Mouse (Mus musculus) frontal cortex, postnatal 36 days (tissue): ENCODE measurements at regions not wholly inside any gene's neighbourhood (a gene's known extent, or its start where the extent isn't known, plus 50 kb on each side); places are given as distances from the start of the nearest gene placed in this dataset.
A peak's percentile ranks its signal among the peaks of the same experiment; 100 is the strongest.

Source experiments
- DNase-seq, 2 experiments: peaks; one replicate each; pipeline ENCODE4 v3.0.0; 2022; ENCODE audit warnings: low spot score in 2 of 2

DNA sequence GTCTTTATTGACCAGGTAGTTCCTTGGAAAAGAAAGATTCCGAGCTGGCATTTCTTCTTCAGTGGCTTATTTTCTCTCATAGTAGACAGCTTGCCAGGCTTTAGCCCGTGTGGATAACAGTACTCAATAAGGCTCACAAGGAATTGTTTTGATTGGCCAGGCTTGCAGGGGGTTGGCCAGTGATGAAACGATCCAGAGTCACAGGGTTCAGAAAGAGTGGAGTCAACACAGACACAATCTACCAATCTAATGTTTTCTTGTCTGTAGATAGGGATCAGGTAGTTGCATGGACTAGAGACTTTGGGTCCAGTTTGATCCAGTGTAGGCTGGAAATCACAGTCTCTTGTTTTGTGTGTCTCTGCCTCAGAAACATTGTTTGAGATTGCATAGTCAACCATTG is 115.8 kb upstream of the Tab2 start:
- DNase-seq: no peak

DNA sequence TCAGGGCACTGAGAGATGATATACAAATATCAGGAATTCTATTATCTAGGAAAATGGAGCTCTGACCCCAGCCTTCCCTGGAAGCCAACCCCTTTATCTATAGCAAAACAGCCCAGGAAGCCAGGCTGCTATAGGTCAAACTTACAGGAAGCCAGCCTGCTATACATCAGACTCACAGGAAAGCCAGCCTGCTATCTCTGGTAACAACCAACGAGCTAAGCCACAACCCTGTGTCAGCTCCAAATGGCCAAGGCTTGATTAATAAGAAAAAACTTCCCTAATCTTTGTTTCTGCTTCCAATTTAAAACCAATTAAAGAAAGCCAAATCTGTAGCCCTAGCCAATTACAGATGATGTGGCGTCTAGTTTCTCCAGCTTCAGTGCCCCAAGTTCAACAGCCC is 114.4 kb upstream of the Tab2 start:
- no peak for DNase-seq

DNA sequence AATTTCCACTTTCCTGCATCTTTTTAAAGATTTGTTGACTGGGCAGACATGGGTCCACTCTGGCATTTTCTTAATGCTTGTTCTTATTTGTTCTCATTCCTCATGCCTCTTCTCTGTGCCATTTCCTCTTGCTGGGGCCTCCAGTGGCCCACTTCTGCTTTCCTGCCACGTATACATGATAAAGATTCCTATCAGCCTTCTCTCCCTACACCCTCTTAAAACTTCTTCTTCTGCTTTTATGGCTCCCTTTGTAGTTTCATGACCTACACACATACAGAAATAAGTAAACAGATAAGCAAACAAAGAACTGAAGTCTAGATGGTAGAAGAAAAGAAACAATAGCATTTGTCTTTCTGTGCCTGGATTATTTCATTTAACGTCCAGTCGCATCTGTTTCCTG is 110.9 kb upstream of the Tab2 start:
- DNase-seq: no peak

DNA sequence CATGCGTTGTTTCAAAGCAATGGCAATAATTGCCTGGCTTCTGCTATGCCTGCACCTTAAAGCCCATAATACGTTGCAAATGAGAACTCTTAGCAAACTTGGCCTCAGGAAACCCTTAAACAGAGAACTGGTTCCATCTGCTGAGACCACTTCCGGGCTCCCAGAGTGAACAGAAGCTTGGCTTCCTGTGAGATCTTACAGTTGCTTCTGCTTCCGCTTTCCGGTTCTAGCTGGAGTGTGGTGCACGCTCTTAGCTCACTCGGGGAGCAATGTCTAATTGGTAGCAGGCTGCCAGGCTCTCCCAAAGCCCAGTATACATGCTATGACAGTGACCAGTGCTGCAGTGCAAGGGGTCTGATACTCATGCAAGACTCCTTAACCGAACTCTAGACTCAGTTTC is 109.7 kb upstream of the Tab2 start:
- no peak for DNase-seq

DNA sequence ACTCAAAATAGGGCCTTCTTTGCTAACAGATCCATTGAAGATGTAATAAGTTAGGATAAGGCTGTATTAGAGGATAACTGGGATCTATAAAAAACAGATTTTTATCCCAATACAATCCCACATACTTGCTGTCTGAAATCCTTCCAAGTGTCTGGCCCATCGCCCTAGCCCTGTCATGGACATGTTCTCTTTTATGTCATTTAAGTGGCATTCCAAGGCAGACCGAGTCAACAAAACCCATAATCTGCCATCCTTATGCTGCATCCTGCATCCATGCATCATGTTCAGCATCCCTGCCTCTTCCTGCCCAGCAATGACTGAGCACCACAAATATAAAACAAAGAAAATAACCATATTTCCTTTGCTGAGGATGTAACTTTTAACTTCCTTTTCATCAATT is 108.3 kb upstream of the Tab2 start:
- DNase-seq: no peak

DNA sequence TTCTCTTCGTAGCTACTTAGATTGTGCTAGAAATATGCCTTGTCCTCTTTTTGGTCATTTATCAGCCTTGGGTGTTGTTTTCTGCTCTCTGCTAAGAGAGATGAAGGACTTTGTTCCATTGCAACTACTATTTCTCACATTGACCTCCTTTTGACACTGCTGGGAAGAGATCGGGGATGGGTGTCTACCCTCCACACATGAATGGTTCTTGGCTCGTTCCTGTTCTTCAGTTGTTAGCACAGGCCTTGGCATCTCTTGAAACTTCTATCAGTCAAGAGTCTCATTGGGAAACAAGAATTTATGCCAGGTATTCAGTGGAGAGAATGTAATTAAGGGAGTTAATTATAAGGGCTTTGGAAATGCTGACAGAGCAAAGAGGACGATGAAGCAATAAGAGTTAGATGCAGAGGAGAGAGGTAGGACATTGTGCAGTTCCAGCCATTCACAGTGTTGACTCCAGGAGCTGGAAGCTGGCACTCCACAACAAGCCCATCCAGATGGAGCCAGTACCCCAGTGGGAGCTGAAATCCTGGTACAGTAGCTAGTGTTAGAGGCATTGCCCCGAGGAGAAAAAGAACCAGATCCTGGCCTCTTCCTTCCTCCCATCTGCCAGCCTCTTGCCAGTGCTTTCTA is 107.5 kb upstream of the Tab2 start:
- no peak for DNase-seq

DNA sequence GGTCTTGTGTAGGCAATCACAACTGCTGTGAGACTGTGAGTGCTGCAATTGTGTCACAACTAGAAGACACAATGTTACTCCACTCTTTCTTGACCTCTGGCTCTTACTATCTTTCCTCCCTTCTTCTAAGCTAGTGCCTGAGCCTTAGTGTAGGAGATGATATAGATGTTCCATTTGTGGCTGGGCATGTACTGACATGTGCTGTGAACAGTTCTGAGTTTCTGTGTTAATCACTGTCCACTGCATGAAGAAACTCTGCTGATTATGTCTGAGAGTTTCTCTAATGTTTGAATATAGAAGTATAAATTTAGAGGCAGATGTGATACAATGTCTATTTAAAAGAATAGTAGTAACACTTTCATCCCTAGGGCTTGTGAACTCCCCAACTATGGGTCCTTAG is 105.0 kb upstream of the Tab2 start:
- DNase-seq: no peak

DNA sequence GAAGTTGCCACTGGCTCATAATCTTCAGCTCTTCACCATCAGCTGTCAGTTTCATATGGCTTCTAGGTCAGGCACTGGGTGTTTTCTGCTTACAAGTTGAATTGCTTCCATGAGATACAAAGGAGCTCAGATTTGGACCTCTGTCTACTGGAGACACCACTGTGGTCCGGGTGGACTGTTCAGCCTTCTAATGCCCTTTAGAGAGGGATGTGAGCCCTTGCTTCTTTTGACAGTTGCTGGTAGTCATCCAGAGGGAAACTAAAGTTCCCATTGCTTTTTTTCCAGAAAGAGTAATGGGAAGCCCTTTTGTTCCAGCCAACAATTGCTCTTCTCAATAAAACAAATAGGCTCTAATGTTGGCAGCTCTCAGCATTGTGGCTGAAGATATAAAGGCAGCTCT is 103.7 kb upstream of the Tab2 start:
- no peak for DNase-seq

DNA sequence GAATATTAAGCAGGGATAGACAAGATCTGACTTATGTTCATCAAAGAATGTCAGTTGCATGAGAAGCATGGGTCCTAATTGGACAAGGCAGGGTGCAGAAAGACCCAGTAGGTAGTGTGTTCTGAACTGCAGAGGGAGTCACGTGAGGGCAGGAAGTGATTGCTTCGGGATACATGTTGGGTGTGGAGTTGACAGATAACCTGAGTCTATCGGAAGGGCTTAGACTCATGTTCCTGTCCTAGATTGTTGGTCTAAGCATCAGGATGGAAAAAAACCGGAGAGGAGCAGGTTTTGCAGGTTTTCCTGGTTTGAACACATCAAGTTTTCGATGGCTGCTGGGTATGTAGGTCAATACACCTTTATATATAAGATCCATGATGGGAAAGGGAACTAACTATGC is 101.8 kb upstream of the Tab2 start:
- DNase-seq: no peak

DNA sequence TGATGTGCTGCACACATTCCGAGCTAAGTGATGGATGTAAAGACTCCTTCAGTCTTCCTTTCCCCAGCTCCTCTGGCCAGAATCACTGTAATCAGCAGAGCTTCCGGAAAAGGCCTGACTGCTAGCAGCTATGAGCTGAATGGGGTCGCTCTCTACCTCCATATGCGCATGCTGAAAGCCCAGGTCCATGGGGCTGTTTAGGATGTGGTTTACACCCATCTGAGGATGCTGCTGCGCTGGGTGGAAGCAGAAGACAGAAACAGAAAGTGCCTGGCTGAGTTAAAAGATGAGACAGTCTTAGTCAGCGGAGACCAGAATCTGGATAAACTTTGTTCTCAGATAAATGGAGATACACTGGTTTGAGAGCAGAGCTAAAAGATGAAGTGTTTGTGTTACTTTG is 99.3 kb upstream of the Tab2 start:
- no peak for DNase-seq

DNA sequence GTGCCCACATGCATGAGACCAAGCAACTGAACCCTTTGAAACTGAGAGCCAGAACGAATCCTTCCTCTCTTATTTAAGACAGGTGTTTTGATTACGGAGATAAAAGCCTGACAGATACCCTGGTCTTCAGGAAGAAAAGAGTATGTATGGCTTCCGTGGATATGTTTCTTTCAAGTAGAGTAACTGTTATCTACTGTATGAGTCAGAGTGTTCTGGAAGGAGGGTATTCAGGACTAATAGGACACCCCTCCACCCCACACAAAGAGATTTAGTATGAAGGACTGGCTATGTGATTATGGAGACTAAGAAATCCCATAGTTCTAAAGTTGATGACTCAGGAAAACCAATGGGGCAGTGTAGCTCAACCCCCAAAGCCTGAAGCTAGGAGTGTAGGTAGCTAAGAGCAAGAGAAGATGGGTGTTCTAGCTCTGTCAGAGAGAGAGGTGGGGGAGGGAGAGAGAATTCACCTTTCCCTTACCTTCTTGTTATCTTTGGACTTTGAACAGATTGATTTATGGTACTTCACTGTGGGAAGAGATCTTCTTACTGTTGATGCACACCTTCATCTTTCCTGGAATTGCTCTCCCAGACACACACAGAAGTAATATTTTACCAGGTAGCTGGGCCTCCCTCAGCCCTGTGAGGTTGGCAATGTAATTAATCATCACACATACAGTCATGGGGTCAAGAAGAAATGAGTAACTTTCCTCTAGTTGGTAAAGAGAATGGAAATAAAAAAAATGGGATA is 87.6 kb upstream of the Tab2 start:
- DNase-seq: no peak

DNA sequence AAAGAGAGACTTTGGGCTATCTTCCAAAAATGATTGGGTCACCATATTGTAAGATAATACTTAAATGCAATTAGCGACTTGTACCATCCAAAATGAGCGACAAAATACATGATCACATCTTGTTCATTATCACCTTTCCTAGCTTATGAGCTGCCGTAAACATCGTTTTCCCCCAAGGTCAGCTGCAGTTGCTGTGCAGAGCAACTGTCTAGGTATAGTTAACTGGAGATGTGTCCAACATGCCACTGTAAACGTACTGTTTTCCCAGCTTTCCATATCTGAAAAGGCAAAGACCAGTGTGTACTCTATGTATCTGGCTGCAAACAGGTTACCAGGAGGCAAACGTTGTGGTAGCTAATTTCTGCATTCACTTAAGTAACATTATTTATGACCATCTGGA is 86.3 kb upstream of the Tab2 start:
- DNase-seq: no peak

DNA sequence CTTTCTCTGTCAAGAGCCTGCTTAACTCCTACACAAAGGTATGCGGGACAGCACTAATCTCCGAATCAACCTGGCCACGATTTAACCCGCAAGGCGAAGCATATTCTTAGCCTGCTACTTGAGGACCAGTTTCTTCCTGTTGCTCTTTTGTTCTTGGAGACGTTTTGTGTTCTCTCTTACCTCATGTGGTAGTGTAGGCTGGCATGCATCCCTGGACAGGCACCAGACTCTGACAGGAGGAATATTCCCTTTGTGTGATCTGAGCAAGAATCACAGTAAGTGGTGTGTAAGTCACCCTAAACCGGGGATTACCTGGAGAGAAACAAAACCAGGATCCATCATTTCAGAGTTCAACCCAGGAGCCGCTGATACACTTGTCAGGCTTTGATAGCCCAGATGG is 85.8 kb upstream of the Tab2 start:
- DNase-seq: no peak

DNA sequence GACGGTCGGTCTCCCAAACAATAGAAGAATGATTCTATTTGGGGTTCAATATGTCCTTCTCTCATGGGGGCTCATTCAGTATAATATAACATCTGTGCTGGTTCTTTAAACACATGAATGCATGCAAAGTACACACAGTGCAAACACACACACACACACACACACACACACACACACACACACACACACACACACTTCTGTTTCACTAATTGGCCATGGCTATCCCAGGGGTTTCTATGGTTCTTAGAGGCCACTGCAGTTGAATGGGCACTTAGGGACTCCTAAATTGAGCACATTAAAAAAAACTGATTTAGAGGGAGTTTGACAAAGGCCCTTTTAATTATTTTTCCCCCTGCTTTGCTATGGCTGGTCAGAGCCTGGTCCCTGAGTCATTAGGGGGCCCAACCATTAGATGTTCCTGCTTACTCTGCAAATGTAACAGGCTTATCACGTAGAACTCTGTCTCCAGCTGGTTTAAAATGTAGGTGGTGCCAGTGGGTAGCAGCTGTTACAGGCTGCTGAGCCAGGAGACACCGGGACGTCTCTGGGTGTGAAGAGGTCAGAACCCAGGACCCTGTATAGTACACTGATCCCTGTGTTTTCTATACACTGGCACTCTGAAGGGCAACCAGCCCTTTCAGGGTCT is 82.1 kb upstream of the Tab2 start:
- DNase-seq: no peak

DNA sequence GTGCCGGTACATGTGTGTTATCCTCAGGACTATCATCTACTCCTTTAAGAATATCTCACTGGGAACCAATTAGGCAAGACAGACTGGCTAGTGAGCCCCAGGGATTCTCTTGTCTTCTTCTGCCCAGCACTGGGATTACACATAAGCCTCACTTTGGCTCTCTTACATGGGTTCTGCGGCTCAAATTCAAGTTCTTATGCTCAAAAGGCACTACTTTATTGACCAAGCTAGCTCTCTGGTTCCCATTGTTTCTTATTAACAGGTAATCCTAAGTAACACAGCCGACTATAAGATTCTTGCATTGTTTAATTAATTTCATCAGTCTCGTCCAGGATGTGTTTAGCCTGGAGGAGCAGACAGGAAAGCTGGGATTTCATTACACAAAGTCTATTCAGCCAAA is 80.3 kb upstream of the Tab2 start:
- no peak for DNase-seq

DNA sequence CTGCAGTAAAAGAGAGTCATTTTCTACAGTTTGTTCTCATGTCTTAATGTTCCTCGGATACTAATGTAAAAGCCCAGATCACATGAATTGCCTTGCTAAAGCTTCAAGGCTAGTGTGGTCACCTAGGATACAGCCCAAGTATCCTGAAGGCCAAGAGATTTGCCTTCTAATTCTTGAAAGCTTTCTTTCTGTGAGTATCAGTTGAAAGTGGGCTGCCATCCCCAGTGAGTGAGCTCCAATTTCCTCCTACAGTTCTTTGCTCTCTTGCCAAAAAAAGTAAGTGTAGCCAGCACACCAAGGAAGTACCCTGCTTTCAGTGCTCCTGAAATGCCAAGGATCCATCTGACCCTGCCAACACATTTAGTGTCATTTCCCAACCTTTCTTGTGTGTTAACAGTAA is 79.3 kb upstream of the Tab2 start:
- peak in 1 of 2 experiments; percentile 23 for DNase-seq

DNA sequence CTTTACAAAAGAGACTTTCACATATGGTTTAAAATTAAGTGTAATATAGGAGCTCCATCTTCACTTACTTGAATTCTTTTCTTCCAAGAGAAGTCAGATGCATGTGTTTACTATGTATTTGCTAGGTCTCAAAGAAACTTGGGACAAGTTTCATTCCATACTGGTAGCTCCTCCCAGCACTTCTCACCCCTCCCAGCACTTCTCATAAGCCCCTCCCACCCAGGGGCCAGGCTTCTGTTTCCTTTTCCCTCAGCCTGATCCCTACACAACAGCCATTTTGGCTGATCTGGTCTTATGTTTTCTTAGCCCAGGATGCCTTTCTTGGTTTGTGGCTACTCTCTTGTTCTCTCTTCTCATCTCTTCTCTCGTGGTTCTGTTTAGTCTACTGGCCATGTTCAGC is 76.2 kb upstream of the Tab2 start:
- DNase-seq: no peak

DNA sequence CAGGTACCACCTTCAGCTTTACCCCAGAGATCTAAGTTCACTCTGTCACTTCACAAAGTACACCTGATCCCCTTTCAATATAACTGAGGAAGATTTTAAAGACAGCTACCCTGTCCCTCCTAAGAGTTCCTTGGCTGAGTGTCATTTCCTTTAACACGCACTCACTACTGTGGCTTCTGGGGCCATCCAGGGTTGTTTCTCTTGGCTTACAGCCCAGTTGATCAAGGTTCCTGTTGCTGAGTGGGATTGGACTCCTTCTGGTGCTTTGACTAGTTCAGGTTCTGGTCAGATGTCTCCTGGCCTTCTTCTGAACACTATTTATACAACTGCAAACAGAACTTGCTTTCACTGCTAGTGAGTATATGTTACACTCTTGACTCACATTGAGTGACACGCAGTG is 72.8 kb upstream of the Tab2 start:
- DNase-seq: no peak

DNA sequence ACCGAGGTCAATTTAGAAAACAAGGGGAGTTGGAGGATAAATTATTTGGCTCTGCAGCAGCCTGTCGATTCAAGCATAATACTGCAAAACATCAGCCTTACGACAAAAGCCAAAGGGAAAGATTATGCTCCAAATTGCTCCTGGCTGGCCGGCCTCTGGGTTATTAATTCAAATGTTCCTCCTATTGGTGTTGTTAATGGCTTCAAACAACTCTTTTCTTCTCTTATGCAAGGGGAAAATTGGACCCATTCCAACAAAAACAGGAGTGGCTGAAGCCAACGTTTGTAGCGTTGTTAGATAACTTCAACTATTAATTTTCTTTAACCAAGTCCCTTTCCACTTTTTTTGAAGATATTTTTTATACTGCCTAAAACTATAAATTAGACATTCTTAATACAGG is 71.0 kb upstream of the Tab2 start:
- no peak for DNase-seq

DNA sequence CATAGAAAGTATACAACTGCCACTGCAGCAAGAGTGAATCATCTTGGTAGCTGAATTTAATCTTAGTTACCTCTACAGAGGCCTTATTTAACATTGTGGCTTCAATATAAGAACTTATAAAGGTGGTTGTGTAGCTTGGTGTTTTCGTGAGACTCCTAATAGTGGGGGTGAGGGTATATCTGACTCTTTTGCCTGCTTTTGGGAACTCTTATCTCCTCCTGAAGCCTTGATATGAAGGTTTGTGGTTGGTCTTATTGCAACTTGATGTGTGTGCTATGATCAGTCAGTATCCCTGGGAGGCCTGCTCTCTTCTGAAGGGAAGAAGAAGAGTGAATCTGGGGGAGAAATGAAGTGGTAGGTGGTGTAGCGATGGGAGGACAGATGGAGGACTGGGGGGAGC is 67.7 kb upstream of the Tab2 start:
- no peak for DNase-seq

DNA sequence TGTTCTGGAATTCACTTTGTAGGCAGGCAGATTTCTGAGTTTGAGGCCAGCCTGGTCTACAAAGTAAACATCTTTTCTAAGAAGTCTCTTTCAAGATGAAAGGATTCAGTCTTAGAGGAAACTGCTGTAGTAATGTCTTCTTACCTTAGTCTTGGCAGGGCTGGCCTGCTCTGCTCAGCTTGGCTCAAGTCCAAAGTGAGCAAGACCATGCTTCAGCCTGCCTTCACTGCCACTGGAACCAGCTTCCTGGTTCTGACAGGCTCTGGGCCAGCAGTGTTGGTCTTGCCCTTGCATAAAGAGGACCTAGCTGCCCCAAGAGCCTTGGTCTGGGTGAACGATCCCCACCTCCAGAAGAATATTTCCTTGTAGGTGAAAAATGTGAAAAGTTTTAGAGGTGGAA is 65.9 kb upstream of the Tab2 start:
- no peak for DNase-seq

DNA sequence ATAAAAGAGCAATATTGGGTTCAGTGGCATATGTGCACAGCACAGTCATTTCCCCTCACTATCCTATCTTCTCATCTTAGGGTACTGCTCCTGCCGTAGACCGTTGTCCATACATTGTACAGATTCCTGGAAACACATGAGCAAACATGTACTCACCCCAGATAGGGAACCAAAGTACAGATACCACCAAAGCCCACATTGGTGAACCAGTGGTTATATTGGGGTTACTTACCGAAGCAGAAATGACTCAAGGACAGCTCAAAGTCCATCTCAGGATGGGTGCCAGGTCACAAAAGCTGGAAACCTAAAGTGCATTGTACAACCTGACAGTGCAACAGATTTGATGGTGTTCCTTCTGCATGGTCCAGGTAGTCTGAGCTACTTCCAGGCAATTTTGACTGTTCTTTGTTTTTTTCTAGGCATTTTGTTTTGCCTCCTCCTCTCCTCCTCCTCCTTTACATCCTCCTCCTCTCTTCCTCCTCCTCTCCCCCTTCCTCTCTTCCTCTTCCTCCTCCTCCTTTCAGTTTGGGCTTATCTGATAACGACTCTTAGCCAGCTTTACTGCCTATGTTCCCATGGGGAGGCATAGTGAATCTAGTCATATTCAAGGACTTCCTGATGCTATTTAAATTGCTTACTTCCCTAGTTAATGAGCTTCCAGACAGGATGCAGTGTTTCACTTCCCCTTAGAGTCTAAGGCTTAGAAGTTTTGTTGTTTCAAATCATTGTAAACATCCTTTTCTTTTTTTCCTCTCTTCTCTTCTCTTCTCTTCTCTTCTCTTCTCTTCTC is 65.1 kb upstream of the Tab2 start:
- no peak for DNase-seq

DNA sequence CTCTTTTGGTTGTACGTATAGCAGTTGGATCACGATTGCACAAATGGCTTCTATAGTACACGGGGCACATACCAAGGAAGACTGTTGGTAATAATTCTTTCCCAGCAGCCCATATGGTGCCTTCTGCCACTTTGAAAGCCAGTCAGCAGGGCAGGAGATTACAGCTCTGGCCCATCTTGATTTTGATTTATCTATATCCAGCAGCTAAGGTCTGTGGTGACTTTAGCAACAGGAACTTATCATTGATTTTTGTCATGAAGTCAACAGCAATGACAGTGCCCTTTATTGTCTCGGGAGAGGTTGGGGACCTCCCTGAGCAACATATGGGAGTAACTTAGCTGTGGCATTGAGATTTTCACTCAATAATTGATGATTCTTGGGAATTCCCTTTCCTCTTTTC is 64.1 kb upstream of the Tab2 start:
- DNase-seq: no peak
